Mouse (Mus musculus): Measurements from ENCODE around the gene Zfp467. TPM values are rescaled to one million over a fixed set of nuclear protein-coding genes. Genes with fewer than 3 reads are reported as not detected.

The Zfp467 gene
- polyA plus RNA-seq, 1 experiment = 44.4 TPM

DNA sequence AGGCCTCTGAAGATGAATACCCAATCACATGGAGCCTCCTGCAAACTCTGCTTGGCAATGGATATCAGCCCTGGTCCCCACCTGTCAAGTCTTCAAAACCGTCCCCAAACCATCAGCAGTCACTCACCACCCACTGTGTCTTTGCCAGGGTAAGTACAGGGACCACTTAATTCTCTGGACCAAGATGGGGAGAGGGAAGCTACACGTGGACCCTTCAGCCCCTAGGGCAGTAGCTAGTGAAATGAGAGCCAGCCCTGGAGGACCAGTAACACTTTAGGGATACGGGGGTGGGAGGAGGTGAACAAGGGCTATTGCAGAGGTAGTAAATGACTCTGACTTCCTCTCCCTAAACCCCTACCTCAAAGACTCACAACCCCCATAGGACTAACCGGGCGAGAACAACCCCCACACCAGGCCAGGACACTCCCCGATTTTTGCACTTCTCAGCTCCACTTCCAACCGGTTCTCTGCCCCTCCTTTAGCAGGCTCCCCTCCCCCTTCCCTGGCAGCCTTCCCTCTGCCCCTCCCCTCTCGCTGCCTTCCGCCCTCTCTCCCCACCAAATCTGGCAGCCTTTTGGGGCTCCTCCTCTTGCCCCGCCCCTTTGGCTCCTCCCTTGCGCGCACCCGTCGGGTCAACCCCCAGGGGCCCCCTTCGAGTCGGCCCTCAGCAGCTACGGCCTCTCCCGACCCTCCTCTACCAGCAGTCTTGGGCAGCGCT, 1.9 kb downstream of the Zfp467 start:
- peaks cover 11% of the 10 kb centered on the region for H3K4me1 ChIP-seq (ENCODE audit: control insufficient read depth, insufficient read depth, low read length)
- H3K4me3 ChIP-seq (ENCODE audit: insufficient read depth, low read length) = peak overlapping the region; percentile 40
- TF ChIP-seq CTCF (IDR thresholded peaks at IDR 0.05; ENCODE audit: low read depth, low read length) (no peak), POLR2A (IDR thresholded peaks at IDR 0.05; ENCODE audit: borderline replicate concordance, low read depth, low read length) (no peak)
- peak overlapping the region; percentile 48 for H3K27ac ChIP-seq (ENCODE audit: insufficient read depth, low read depth, low read length)

DNA sequence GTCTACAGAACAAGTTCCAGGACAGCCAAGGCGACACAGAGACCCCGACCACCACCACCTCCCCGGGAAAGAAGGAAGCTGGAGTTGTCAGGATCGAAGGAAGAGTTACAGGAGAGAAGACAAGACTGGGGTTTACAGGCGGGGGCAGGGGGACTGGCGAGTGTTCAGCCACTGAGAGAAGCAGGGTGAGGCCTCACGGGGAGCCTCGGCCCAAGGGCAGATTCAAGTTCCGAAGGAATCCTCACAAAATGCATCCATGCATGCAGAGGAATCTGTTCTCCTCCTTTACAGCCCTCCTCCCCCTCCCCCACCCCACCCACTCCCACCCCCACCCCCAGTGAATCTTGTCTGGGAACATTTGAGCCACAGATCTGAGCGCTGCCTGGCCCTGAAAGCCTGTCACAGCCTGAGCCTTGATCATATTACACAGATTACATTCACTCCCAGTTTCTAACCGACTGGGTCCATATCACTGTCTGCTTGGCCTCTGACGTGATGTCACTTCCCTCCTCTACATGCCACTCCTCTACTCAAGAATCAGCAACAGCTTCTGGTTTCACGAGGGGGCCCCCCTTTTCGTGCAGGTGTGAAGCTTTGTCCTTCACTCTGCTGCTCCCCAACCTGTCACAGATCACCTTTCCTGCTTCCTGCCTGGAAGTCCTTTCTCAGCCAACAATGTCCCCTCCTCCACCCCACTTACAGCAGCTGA, 5.2 kb downstream of the Zfp467 start:
- H3K4me3 ChIP-seq (ENCODE audit: insufficient read depth, low read length) = no peak overlapping the region
- no peak for TF ChIP-seq POLR2A (IDR thresholded peaks at IDR 0.05; ENCODE audit: borderline replicate concordance, low read depth, low read length)
- no peak for TF ChIP-seq CTCF (IDR thresholded peaks at IDR 0.05; ENCODE audit: low read depth, low read length)
- H3K4me1 ChIP-seq (ENCODE audit: control insufficient read depth, insufficient read depth, low read length) = peaks cover 16% of the 10 kb centered on the region
- H3K27ac ChIP-seq (ENCODE audit: insufficient read depth, low read depth, low read length) = no peak overlapping the region

DNA sequence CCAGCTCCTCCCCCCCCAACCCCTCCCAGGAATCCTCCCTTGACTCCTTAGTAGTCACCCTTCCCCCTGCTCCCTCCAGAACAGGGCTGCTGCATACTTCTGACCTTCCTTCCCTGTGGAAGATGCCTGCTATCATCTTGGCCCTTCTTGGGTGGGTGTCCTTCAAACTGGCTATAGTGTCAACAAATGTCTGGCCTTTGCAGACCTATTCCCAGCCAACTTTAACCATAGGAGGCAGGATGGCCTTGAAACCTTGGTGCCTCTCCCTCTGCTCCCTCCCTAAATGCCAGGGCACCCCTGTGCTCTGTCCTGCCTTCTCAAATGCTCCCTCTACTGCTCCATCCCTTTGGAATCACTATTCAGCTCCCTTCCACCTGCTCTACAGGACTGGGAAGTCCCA, 6.0 kb downstream of the Zfp467 start:
- Histone ChIP-seq H3K4me1 (ENCODE audit: control insufficient read depth, insufficient read depth, low read length) (peaks cover 20% of the 10 kb centered on the region), H3K27ac (ENCODE audit: insufficient read depth, low read depth, low read length) (no peak overlapping the region), H3K4me3 (ENCODE audit: insufficient read depth, low read length) (no peak overlapping the region)
- TF ChIP-seq POLR2A (IDR thresholded peaks at IDR 0.05; ENCODE audit: borderline replicate concordance, low read depth, low read length) = no peak
- no peak for TF ChIP-seq CTCF (IDR thresholded peaks at IDR 0.05; ENCODE audit: low read depth, low read length)

DNA sequence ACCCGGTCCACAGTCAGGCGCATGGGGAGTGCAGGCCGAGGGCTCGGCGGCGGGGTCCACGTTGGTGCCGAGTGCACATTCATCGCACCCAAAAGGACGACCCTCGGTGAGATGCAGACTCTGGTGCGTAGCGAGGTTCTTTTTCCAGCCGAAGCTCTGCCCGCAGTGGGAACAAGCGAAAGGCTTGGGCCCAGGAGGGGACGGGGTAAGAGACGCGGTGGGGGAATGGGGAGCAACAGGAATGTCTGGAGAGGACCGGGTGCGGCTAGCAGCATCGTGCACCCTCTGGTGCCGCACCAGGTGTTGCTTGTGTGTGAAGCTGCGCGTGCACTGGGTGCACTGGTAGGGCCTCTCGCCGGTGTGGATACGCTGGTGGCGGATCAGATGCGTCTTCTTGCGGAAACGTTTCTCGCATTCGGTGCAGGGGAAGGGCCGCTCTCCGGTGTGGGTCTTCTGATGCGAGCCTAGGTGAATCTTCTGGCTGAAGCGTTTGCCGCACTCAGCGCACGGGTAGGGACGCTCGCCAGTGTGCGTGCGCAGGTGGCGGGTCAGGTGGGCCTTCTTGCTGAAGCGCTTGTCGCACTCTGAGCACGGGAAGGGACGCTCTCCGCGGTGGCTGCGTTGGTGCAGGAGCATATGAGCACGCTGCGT, 7.0 kb downstream of the Zfp467 start:
- Histone ChIP-seq H3K4me3 (ENCODE audit: insufficient read depth, low read length) (no peak overlapping the region), H3K4me1 (ENCODE audit: control insufficient read depth, insufficient read depth, low read length) (peaks cover 21% of the 10 kb centered on the region), H3K27ac (ENCODE audit: insufficient read depth, low read depth, low read length) (no peak overlapping the region)
- TF ChIP-seq POLR2A (IDR thresholded peaks at IDR 0.05; ENCODE audit: borderline replicate concordance, low read depth, low read length) (no peak), CTCF (IDR thresholded peaks at IDR 0.05; ENCODE audit: low read depth, low read length) (no peak)

DNA sequence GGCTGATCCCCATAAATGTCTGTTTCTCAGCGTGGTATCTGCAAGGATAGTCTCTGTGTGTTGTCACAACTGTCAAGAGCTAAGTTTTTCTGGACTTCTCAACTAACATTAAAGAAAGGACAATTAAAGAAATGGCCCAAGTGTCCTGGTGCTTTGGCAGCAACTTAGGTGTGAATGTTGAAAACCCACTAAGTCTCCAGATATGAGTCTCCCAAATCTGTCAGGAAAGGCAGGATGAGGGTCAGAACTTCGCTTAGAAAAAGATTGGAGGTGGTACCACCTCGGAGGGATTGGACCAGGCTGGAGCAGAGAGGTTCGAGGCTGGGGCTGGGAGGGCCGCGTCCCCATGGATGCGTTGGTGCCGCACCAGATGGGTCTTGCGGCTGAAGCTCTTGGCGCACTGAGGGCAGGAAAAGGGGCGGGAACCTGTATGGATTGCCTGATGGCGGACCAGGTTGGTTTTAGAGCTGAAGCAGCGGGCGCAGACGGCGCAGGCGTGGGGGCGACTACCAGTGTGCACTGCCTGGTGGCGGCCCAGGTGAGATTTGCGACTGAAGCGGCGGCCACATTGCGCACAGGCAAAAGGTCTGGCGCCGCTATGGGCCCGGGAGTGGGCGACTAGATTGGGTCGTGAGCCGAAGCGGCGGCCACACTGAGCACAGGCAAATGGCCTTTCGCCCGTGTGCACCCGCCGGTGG, 7.8 kb downstream of the Zfp467 start:
- H3K4me3 ChIP-seq (ENCODE audit: insufficient read depth, low read length) = no peak overlapping the region
- no peak overlapping the region for H3K27ac ChIP-seq (ENCODE audit: insufficient read depth, low read depth, low read length)
- H3K4me1 ChIP-seq (ENCODE audit: control insufficient read depth, insufficient read depth, low read length) = peaks cover 23% of the 10 kb centered on the region
- TF ChIP-seq CTCF (IDR thresholded peaks at IDR 0.05; ENCODE audit: low read depth, low read length) (no peak), POLR2A (IDR thresholded peaks at IDR 0.05; ENCODE audit: borderline replicate concordance, low read depth, low read length) (no peak)

DNA sequence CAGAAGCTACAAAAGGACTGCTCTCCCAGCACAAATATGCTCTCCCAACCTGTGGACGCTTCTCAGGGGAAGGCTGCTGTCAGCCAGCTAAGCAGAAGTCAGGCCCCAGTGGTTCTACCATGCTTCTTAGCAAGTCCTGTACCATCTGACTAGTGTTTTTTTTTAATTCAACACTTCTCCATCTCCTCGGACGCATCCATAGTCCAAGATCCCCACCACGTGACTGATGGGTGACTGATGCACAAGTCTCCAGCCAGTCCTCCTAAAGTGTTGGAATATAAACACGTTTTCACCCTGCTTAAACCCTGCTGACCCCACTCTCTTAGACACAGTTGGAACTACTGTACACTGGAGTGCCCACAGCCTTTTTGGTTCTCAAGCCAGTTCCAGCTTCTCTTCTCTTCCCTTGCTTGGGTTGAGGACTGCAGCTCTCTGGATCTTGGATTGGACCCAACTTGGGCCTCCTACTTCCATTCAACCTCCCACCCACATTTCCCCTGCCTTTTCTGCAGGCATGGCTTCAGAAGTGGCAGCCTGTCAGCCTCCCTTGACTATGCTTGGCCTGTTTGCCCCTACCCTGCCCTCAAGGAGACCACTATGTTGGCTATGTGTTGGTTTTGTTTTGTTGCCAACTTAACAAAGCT, 9.8 kb downstream of the Zfp467 start:
- Histone ChIP-seq H3K4me3 (ENCODE audit: insufficient read depth, low read length) (no peak overlapping the region), H3K4me1 (ENCODE audit: control insufficient read depth, insufficient read depth, low read length) (peaks cover 26% of the 10 kb centered on the region), H3K27ac (ENCODE audit: insufficient read depth, low read depth, low read length) (no peak overlapping the region)
- TF ChIP-seq CTCF (IDR thresholded peaks at IDR 0.05; ENCODE audit: low read depth, low read length) (no peak), POLR2A (IDR thresholded peaks at IDR 0.05; ENCODE audit: borderline replicate concordance, low read depth, low read length) (no peak)

DNA sequence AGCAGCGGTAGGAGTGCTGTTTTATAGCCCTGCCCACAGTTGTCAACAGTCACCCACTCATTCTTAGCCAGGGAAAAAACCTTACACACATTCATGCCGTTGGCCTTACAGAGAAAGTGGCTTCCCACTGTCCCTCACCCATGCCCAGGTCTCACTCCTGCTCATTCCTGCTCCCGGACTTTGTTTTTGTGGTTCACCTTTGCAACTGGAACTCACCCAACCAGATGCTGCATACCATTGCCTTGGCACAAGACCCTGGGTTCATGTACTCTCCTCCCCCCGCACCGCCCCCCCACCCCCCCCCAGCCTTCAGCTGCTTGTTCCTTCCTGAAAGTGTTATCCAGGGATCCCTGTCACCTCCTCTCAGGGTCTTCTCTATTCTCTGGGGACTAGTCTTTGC, 10.5 kb downstream of the Zfp467 start:
- peaks cover 26% of the 10 kb centered on the region for H3K4me1 ChIP-seq (ENCODE audit: control insufficient read depth, insufficient read depth, low read length)
- H3K27ac ChIP-seq (ENCODE audit: insufficient read depth, low read depth, low read length) = no peak overlapping the region
- no peak for TF ChIP-seq POLR2A (IDR thresholded peaks at IDR 0.05; ENCODE audit: borderline replicate concordance, low read depth, low read length)
- TF ChIP-seq CTCF (IDR thresholded peaks at IDR 0.05; ENCODE audit: low read depth, low read length) = no peak
- no peak overlapping the region for H3K4me3 ChIP-seq (ENCODE audit: insufficient read depth, low read length)

DNA sequence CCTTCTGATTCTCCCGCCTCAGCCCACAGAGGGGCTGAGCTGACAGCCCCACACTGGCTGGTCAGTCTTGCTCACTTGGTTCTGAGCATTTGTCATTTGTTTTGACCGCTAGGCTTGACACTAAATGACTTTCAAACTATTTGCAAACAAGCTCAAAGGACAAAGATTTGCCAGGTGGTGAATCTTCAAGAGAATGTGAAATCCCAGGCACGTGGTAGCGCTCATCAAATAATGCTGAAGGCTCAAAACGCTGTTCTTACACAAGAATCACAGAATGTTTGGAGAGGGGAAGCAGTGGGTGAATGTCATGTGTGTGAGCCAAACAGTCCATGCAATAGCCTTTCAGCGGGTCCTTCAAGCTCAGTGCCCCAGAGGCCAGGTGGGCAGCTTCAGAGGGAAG, 11.0 kb downstream of the Zfp467 start:
- H3K4me3 ChIP-seq (ENCODE audit: insufficient read depth, low read length) = no peak overlapping the region
- H3K4me1 ChIP-seq (ENCODE audit: control insufficient read depth, insufficient read depth, low read length) = peaks cover 26% of the 10 kb centered on the region
- H3K27ac ChIP-seq (ENCODE audit: insufficient read depth, low read depth, low read length) = no peak overlapping the region
- TF ChIP-seq POLR2A (IDR thresholded peaks at IDR 0.05; ENCODE audit: borderline replicate concordance, low read depth, low read length) = no peak
- no peak for TF ChIP-seq CTCF (IDR thresholded peaks at IDR 0.05; ENCODE audit: low read depth, low read length)
